Mouse (Mus musculus): ENCODE measurements around the gene Frem2. TPM values are rescaled to one million over a fixed set of nuclear protein-coding genes. Genes with fewer than 3 reads are reported as not detected.

The Frem2 gene
- polyA plus RNA-seq, 1 experiment = 18.6 TPM

- no peak for DNase-seq (ENCODE audit: low spot score)
Measured at GRCm38 (mm10) chr3:53557388-53558214, 99.6 kb downstream of the Frem2 start.

- DNase-seq (ENCODE audit: low spot score) = no peak
Measured at GRCm38 (mm10) chr3:53555031-53555952, 101.9 kb downstream of the Frem2 start.

- no peak for DNase-seq (ENCODE audit: low spot score)
Measured at GRCm38 (mm10) chr3:53552691-53553090, 104.5 kb downstream of the Frem2 start.

- DNase-seq (ENCODE audit: low spot score) = no peak
Measured at GRCm38 (mm10) chr3:53532091-53532490, 125.1 kb downstream of the Frem2 start.

- no peak for DNase-seq (ENCODE audit: low spot score)
Measured at GRCm38 (mm10) chr3:53530305-53530704, 126.8 kb downstream of the Frem2 start.

- peak; percentile 36 for DNase-seq (ENCODE audit: low spot score)
Measured at GRCm38 (mm10) chr3:53525737-53526136, 131.4 kb downstream of the Frem2 start.

GRCm38 (mm10) chr3:53522794-53523193 lies 134.4 kb downstream of the Frem2 start:
- DNase-seq (ENCODE audit: low spot score) = no peak

- DNase-seq (ENCODE audit: low spot score) = no peak
Measured at GRCm38 (mm10) chr3:53514221-53515065, 142.7 kb downstream of the Frem2 start.

GRCm38 (mm10) chr3:53513096-53513495 lies 144.1 kb downstream of the Frem2 start:
- DNase-seq (ENCODE audit: low spot score) = no peak

- DNase-seq (ENCODE audit: low spot score) = no peak
Measured at GRCm38 (mm10) chr3:53502428-53502827, 154.7 kb downstream of the Frem2 start.

- DNase-seq (ENCODE audit: low spot score) = no peak
Measured at GRCm38 (mm10) chr3:53498351-53498905, 158.7 kb downstream of the Frem2 start.

- DNase-seq (ENCODE audit: low spot score) = no peak
Measured at GRCm38 (mm10) chr3:53488353-53488752, 168.8 kb downstream of the Frem2 start, which contains the start of gene Stoml3. Gene Stoml3 (plus strand): TSS chr3:53488653.

GRCm38 (mm10) chr3:53486996-53487576 lies 170.1 kb downstream of the Frem2 start:
- DNase-seq (ENCODE audit: low spot score) = no peak

- no peak for DNase-seq (ENCODE audit: low spot score)
Measured at GRCm38 (mm10) chr3:53486561-53486960, 170.6 kb downstream of the Frem2 start.

- DNase-seq (ENCODE audit: low spot score) = no peak
Measured at GRCm38 (mm10) chr3:53483414-53484059, 173.6 kb downstream of the Frem2 start.

GRCm38 (mm10) chr3:53478419-53479046 lies 178.6 kb downstream of the Frem2 start:
- no peak for DNase-seq (ENCODE audit: low spot score)

- no peak for DNase-seq (ENCODE audit: low spot score)
Measured at GRCm38 (mm10) chr3:53477468-53477867, 179.7 kb downstream of the Frem2 start.

- no peak for DNase-seq (ENCODE audit: low spot score)
Measured at GRCm38 (mm10) chr3:53475889-53476288, 181.3 kb downstream of the Frem2 start.

GRCm38 (mm10) chr3:53474179-53474578 lies 183.0 kb downstream of the Frem2 start:
- DNase-seq (ENCODE audit: low spot score) = no peak

GRCm38 (mm10) chr3:53472061-53472460 lies 185.1 kb downstream of the Frem2 start:
- no peak for DNase-seq (ENCODE audit: low spot score)
